Mouse (Mus musculus) heart, adult 2 months (tissue): ENCODE results near the gene Cntn2.
A peak's percentile ranks its signal among the peaks of the same experiment; 100 is the strongest.

ENCODE experiments used
- CTCF ChIP-seq: fragments of 200-600 bp; IDR thresholded peaks from 2 replicates; pipeline ENCODE4 v1.8.1; 2022; ENCODE audit warnings: antibody characterized with exemption, mild to moderate bottlenecking, moderate library complexity
- EP300 ChIP-seq: fragments of 200-500 bp; IDR thresholded peaks from 2 replicates; pipeline ENCODE4 v1.6.1; 2011; ENCODE audit warnings: low read depth, low read length, control low read depth; ENCODE audit not compliant: insufficient read depth

DNA sequence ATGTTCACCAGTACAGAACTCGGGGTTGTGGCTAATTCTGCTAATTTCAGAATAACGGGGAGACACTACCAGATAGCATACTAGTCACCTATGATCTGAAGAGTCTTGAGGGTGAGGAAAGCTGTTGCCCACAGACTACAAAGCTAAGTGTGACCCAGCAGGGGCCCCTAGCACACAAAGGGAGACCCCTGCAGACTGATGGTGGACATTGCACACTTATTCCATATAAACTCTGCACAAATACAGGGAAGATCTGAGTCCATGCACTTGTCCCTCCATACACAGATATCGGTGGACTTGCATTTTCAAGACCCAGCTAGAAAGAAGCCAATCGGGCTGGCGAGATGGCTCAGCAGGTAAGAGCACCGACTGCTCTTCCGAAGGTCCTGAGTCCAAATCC, 73.5 kb downstream of the Cntn2 start:
- TF ChIP-seq CTCF = peak; percentile 35
- no peak for TF ChIP-seq EP300
